Mouse (Mus musculus) embryo, embryonic 11 days (tissue): ENCODE results near the gene Olfr6.
"Not testable (repeated sequence)": the region's sequence is repeated elsewhere in the genome, so short reads cannot be mapped to it uniquely, and the experiment has no call there.

ENCODE experiments used
- DNase-seq: peaks from one replicate; pipeline ENCODE4 v3.0.0-alpha.2; 2015

Gene Olfr6

GRCm38 (mm10) chr7:106963837-106964236 is at the start of gene Olfr6:
Olfr6 (minus strand) TSS chr7:106963937.
- DNase-seq = no peak

GRCm38 (mm10) chr7:107005972-107006371 is 42.2 kb upstream of the Olfr6 start, which contains the start of gene Olfr2:
Olfr2 (minus strand) TSS chr7:107006072.
- no peak for DNase-seq

DNA sequence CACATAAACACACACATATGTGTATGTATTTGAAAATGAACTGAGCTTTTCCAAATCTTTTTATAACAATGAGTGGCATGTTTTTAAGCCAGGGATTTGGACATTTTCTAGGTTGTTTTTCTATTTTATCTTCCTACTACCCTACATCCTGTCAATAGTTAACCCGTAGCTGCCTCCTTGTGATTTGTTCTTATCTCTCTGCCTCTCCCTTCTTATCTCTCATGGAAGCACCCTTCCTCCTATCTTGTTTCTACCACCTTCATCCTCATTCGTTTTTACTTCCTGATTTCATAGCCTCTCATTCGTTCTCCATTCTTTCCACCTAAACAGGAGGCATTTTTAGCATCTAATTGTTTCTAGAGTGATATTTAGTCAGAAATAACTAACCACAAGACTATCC is 40.4 kb upstream of the Olfr6 start:
- DNase-seq = no peak

GRCm38 (mm10) chr7:107000798-107001197 is 37.1 kb upstream of the Olfr6 start:
- no peak for DNase-seq

- DNase-seq = peak; percentile 2
These were observed 21.5 kb upstream of the Olfr6 start for GRCm38 (mm10) chr7:106985236-106985635.

- DNase-seq = no peak
These were observed 11.6 kb upstream of the Olfr6 start, which contains the start of gene Olfr711 for GRCm38 (mm10) chr7:106975353-106975752. Olfr711 (minus strand) TSS chr7:106975453.

DNA sequence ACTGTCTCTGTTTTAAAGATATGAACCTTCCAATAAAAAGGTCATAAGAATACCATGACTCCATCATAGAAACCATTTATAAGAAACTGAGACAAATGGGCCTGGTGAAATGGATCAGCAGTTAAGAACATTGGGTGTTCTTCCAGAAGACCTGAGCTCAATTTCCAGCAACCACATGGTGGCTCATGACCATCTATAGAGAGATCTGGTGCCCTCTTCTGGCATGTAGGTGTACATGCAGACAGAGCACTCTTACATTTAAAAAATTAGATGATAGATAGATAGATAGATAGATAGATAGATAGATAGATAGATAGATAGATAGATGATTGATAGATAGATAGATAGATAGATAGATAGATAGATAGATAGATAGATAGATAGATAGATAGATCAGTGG is 3.8 kb upstream of the Olfr6 start:
- peak; percentile 12 for DNase-seq

DNA sequence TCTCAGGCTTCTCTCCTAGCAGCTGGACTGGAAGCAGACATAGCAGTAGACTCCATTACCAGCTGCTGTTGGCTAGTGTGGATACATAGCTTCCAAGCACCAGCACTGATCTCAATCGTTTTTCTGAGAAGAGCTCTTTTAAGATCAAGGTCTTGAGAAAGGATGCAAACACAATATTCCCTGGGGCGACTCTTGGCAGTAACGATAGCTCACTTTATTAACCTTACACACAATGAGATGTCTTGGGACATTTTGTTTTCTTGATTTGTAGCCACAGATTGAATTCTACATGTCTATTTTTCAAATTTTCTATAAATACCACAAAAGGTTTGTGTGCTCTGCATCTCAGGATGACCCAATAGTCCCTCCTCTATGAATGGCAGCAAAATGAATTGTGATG is 15.5 kb downstream of the Olfr6 start, which contains the start of gene Olfr710:
Gene Olfr710 (minus strand): TSS at position 101 of the 400 bp plus-strand sequence.
- no peak for DNase-seq

- DNase-seq = no peak
These were observed 31.6 kb downstream of the Olfr6 start, which contains the start of gene Olfr709-ps1 for GRCm38 (mm10) chr7:106932119-106932518. Olfr709-ps1 (minus strand) TSS chr7:106932219.

GRCm38 (mm10) chr7:106920961-106921360 is 42.8 kb downstream of the Olfr6 start:
- not testable (repeated sequence) for DNase-seq

DNA sequence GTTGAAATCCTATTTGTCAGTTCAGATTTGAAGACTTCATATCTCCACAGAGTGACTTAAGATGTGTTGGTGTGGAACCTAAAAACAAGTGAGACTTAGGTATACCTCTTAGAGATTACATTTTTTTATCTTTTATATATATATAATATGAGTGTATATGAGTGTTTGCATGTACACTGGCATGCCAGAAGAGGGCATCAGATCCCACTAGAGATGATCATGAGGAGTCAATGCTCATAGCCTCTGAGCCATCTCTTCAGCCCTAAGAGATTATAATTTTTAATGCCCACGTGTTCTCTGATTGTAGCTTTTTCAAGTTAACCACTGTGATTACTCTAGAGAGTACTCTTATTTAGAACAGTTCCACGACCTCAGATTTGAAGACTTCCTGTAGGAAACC is 56.1 kb downstream of the Olfr6 start, which contains the start of gene Olfr1532-ps1:
Gene Olfr1532-ps1 (plus strand): TSS at position 326 of the 400 bp plus-strand sequence.
- DNase-seq = no peak
